ENCODE assay signal across 13 mouse cellular contexts in genomic region chr12:16781034-16781746, GRCm38 (mm10).
"Had no signal": no experiment of that assay in that cellular context is flagged by ENCODE, and none has a peak within 500 bp of the region (broad histone marks: within the 10 kb centered on the region; RNA-seq: fewer than 3 reads in every experiment).

No protein-coding gene starts in this region.

- H3K4me1 ChIP-seq: limb, embryonic 12.5 days; neural tube, embryonic 15.5 days had no signal

- H3K4me3 ChIP-seq: layer of hippocampus, adult 2 months; limb, embryonic 12.5 days; midbrain, embryonic 10.5 days; myocyte; neural tube, embryonic 15.5 days had no signal

- H3K36me3 ChIP-seq: limb, embryonic 12.5 days; neural tube, embryonic 15.5 days had no signal

- ATAC-seq: lung, postnatal 0 days had no signal

- H3K9ac ChIP-seq: limb, embryonic 12.5 days; neural tube, embryonic 15.5 days had no signal

- H3K4me2 ChIP-seq: limb, embryonic 12.5 days; liver, embryonic 11.5 days; neural tube, embryonic 15.5 days had no signal

- DNase-seq: lung, adult 2 months; lung, postnatal 4 days; midbrain, embryonic 14.5 days; right cerebral cortex, adult 18-20 months; right cerebral cortex, postnatal 25 days; thymus, postnatal 36 days had no signal

- H3K27me3 ChIP-seq: limb, embryonic 12.5 days; neural tube, embryonic 15.5 days had no signal

- H3K9me3 ChIP-seq: limb, embryonic 12.5 days; neural tube, embryonic 15.5 days had no signal

- H3K27ac ChIP-seq: layer of hippocampus, adult 2 months; limb, embryonic 12.5 days; midbrain, embryonic 10.5 days; neural tube, embryonic 15.5 days had no signal
